Mouse (Mus musculus) heart, postnatal 0 days (tissue): ENCODE results near the gene Egr2.

Source experiments
- CTCF ChIP-seq: IDR thresholded peaks from 2 replicates; pipeline ENCODE4 v1.5.1; 2016; ENCODE audit warnings: antibody characterized with exemption, control low read depth, low read depth
- EP300 ChIP-seq: IDR thresholded peaks from 2 replicates; pipeline ENCODE4 v1.6.1; 2016; ENCODE audit warnings: antibody characterized with exemption, low read depth

DNA sequence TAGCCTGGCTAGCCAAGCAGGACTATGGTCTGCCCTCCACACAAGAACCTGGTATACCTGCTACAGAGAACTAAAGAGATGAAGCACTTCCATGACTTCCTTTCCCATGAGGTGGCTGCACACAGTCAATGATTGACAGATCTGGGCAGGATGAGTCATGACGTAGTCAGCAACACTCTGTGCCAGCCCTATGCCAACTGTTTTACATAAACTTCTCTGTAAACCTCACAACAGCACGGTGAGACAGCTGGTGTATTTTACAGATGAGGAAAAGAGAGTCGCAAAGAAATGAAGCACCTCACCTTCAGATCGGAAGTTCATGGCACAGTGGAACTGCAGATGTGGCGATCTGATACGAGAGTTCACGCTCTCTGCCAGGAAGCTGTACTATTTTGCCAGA is 47.8 kb upstream of the Egr2 start:
- no peak for TF ChIP-seq CTCF
- no peak for TF ChIP-seq EP300
